9 mouse cellular contexts compared by ENCODE assay signal in genomic region chr16:60538233-60538632, GRCm38 (mm10).
DNase-seq lines count a peak whose midpoint lies in the region; ATAC-seq lines count a peak whose summit lies in the region.
"Had no signal": no experiment of that assay in that cellular context is flagged by ENCODE, and none has a peak within 500 bp of the region (broad histone marks: within the 10 kb centered on the region; RNA-seq: fewer than 3 reads in every experiment).

No protein-coding gene starts in this region.

- peak; percentile 4 for DNase-seq in hindbrain, embryonic 10.5 days (ENCODE audit: low spot score)
- peak; percentile 24 for DNase-seq in 416B (ENCODE audit: low read depth)
- DNase-seq in brain, adult 2 months (ENCODE audit: low read depth, low spot score), result peak; percentile 64
- DNase-seq in B cell, adult 2 months, result no peak
- no peak for DNase-seq in thymus, adult 18-20 months

- H3K4me3 ChIP-seq in hindbrain, embryonic 10.5 days, result no peak overlapping the region
- H3K4me3 ChIP-seq in hindbrain, embryonic 12.5 days, result no peak overlapping the region
- no peak overlapping the region for H3K4me3 ChIP-seq in hindbrain, embryonic 16.5 days (ENCODE audit: low read length)
- H3K4me3 ChIP-seq: limb, embryonic 13.5 days had no signal

- ATAC-seq in hindbrain, embryonic 12.5 days (ENCODE audit: low FRiP score), result no peak
- peak; percentile 60; the same call in 1 of the 2 replicates for ATAC-seq in hindbrain, embryonic 16.5 days
- no peak for ATAC-seq in megakaryocyte, adult 5-6 weeks (ENCODE audit: poor library complexity, severe bottlenecking)

- H3K9ac ChIP-seq in hindbrain, embryonic 12.5 days, result no peak overlapping the region
- no peak overlapping the region for H3K9ac ChIP-seq in hindbrain, embryonic 16.5 days (ENCODE audit: low read depth, low read length)
- H3K9ac ChIP-seq: limb, embryonic 13.5 days had no signal

- no peaks in the 10 kb centered on the region for H3K27me3 ChIP-seq in hindbrain, embryonic 10.5 days (ENCODE audit: insufficient read depth, poor library complexity, severe bottlenecking)
- H3K27me3 ChIP-seq in hindbrain, embryonic 12.5 days, result no peaks in the 10 kb centered on the region
- H3K27me3 ChIP-seq in hindbrain, embryonic 16.5 days (replicated peaks; ENCODE audit: control insufficient read depth, insufficient read depth, low read length), result no peaks in the 10 kb centered on the region
- H3K27me3 ChIP-seq: limb, embryonic 13.5 days had no signal

- H3K4me2 ChIP-seq in hindbrain, embryonic 12.5 days (replicated peaks), result no peak overlapping the region
- H3K4me2 ChIP-seq in hindbrain, embryonic 16.5 days (ENCODE audit: low read length), result no peak overlapping the region
- H3K4me2 ChIP-seq: limb, embryonic 13.5 days had no signal

- no peaks in the 10 kb centered on the region for H3K36me3 ChIP-seq in hindbrain, embryonic 10.5 days
- H3K36me3 ChIP-seq in hindbrain, embryonic 12.5 days, result no peaks in the 10 kb centered on the region
- no peaks in the 10 kb centered on the region for H3K36me3 ChIP-seq in hindbrain, embryonic 16.5 days (ENCODE audit: control insufficient read depth, insufficient read depth, low read length)
- H3K36me3 ChIP-seq: limb, embryonic 13.5 days had no signal

- no peak overlapping the region for H3K27ac ChIP-seq in hindbrain, embryonic 10.5 days
- H3K27ac ChIP-seq in hindbrain, embryonic 12.5 days, result no peak overlapping the region
- no peak overlapping the region for H3K27ac ChIP-seq in hindbrain, embryonic 16.5 days (ENCODE audit: low read depth, low read length)
- H3K27ac ChIP-seq: limb, embryonic 13.5 days had no signal

- no peaks in the 10 kb centered on the region for H3K9me3 ChIP-seq in hindbrain, embryonic 10.5 days
- no peaks in the 10 kb centered on the region for H3K9me3 ChIP-seq in hindbrain, embryonic 12.5 days (replicated peaks)
- H3K9me3 ChIP-seq in hindbrain, embryonic 16.5 days (ENCODE audit: control insufficient read depth, low read length), result no peaks in the 10 kb centered on the region
- H3K9me3 ChIP-seq: limb, embryonic 13.5 days had no signal

- no peaks in the 10 kb centered on the region for H3K4me1 ChIP-seq in hindbrain, embryonic 10.5 days (replicated peaks)
- H3K4me1 ChIP-seq in hindbrain, embryonic 12.5 days, result no peaks in the 10 kb centered on the region
- H3K4me1 ChIP-seq in hindbrain, embryonic 16.5 days (ENCODE audit: control insufficient read depth, insufficient read depth, low read depth, low read length), result no peaks in the 10 kb centered on the region
- H3K4me1 ChIP-seq: limb, embryonic 13.5 days had no signal

Comparison
In these comparisons a context has a peak if more than half of its experiments do, and no peak if none do; other contexts are left out.
1. DNase-seq: peak in hindbrain, embryonic 10.5 days (single experiment), 416B (single experiment) and brain, adult 2 months (single experiment); none in B cell, adult 2 months (0 of 2) and thymus, adult 18-20 months (0 of 2).